Mouse (Mus musculus): ENCODE measurements at regions not wholly inside any gene's neighbourhood (a gene's known extent, or its start where the extent isn't known, plus 50 kb on each side); places are given as distances from the start of the nearest gene placed in this dataset.
A peak's percentile ranks its signal among the peaks of the same experiment; 100 is the strongest.

DNA sequence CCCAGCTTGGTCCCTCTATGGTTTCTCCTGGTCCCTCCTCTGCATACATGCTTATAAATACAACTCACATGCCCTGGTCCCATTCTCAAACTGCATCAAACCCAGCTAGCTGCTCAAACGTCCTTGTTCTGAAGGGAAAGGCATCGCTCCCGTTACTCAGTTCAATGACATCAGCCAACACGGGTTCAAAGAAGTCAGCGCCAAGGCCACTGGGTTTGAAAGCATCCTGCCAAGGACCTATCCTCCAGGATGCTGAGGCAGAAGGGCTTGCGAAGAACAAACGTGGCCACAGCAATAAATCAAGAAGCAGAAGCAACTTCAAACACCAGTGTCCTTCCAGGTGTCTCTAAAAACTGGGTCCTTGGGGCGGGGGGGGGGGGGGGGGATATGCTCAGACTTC is 158.2 kb downstream of the Tomm20 start:
- peaks cover 13% of the 10 kb centered on the region for H3K4me1 ChIP-seq (replicated peaks)
- H3K27me3 ChIP-seq, result no peaks in the 10 kb centered on the region
- H3K9ac ChIP-seq, result no peak overlapping the region
- no peak overlapping the region for H3K4me3 ChIP-seq (replicated peaks)
- H3K27ac ChIP-seq, result no peak overlapping the region
- no peaks in the 10 kb centered on the region for H3K9me3 ChIP-seq (replicated peaks)
- H3K4me2 ChIP-seq, result no peak overlapping the region
- 66% methylated on average over 8 of the region's 8 CpGs for WGBS (ENCODE audit: insufficient replicate concordance)
- no peak for DNase-seq
- H3K36me3 ChIP-seq, result no peaks in the 10 kb centered on the region
- ATAC-seq (ENCODE audit: low read depth), result no peak

DNA sequence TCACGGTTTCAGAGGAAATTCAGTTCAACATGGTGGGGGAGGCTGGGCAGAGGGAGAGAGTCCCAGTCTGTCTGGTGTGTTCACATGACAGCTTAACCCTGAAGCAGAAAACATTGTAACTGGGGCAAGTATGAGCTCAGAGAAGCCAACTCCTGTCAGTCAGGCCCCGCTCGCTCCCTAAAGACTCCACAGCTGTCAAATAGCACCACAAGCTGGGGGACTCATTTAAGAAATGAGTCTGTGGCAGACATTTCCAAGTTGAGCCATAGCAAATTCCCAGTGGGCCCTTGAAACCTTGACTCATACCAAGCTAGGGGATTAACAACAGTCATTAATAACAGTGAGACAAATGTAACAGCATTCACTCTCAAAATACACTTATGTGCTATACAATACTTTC is 160.4 kb downstream of the Tomm20 start:
- WGBS (ENCODE audit: insufficient replicate concordance), result 83% methylated on average over 3 of the region's 3 CpGs
- DNase-seq (no peak), ATAC-seq (ENCODE audit: low read depth) (no peak)
- Histone ChIP-seq H3K36me3 (no peaks in the 10 kb centered on the region), H3K27me3 (no peaks in the 10 kb centered on the region), H3K4me2 (no peak overlapping the region), H3K9ac (no peak overlapping the region), H3K9me3 (replicated peaks) (no peaks in the 10 kb centered on the region), H3K4me3 (replicated peaks) (no peak overlapping the region), H3K27ac (no peak overlapping the region), H3K4me1 (replicated peaks) (peaks cover 13% of the 10 kb centered on the region)

DNA sequence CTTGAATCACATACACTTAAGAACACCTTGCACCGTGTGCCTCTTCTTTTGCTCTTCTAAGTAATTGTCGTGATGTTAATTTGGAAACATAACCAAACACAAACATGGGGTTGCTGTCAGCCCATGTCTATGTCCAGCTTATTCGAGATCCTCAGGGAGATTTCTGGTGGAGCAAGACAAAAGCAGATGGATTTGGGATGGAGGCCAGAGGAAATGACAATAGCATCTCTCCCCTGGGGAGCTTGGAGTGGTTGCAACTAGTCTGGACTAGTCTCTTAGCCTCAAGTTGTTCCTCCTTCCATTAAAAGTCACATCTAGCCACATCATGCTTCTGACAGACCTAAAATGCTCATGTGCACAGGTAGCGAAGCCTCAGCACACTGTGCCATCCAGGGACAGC is 161.0 kb downstream of the Tomm20 start:
- Histone ChIP-seq H3K27me3 (no peaks in the 10 kb centered on the region), H3K4me3 (replicated peaks) (no peak overlapping the region), H3K9me3 (replicated peaks) (no peaks in the 10 kb centered on the region), H3K36me3 (no peaks in the 10 kb centered on the region), H3K4me1 (replicated peaks) (peaks cover 16% of the 10 kb centered on the region), H3K9ac (no peak overlapping the region), H3K4me2 (no peak overlapping the region), H3K27ac (no peak overlapping the region)
- 75% methylated on average over 4 of the region's 4 CpGs for WGBS (ENCODE audit: insufficient replicate concordance)
- DNase-seq (no peak), ATAC-seq (ENCODE audit: low read depth) (no peak)

DNA sequence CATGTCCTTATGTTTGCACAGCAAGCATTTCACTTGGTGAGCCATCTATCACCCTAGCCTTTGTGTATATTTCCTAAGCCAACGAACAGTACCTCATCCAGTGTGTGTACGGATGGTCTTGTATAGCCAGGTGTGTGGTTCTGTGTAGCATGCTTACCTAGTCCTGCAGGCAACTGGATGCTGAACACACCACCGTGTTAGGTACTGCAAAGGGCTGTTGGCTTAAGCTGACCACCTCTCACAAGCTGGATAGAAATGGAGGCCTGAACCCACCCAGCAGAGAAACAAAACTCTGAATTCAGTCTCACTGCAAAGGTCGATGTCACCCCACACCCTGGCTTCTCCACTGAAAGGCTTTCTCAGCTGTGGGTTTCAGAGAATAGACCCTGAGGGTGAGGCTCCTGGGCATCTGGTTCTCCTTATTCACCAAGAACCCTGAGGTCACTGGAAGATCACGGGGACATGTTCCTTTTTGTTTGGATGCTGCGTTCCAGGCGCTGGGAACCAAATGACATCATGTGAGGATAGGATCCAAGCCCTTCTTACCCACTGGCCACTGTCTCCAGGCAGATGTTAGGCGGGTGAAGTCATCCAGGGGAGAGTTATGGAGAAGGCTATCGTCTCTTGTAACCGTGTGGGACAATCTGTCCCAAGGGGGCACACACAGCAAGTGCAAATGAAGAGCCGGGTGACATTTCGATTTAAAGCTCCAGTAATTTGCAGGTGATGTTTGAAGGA is 161.8 kb downstream of the Tomm20 start:
- no peaks in the 10 kb centered on the region for H3K27me3 ChIP-seq
- H3K4me3 ChIP-seq (replicated peaks), result no peak overlapping the region
- peaks cover 18% of the 10 kb centered on the region for H3K4me1 ChIP-seq (replicated peaks)
- no peaks in the 10 kb centered on the region for H3K9me3 ChIP-seq (replicated peaks)
- no peak overlapping the region for H3K27ac ChIP-seq
- no peak overlapping the region for H3K9ac ChIP-seq
- H3K36me3 ChIP-seq, result no peaks in the 10 kb centered on the region
- ATAC-seq (ENCODE audit: low read depth) (no peak), DNase-seq (no peak)
- 73% methylated on average over 12 of the region's 12 CpGs for WGBS (ENCODE audit: insufficient replicate concordance)
- H3K4me2 ChIP-seq, result no peak overlapping the region

DNA sequence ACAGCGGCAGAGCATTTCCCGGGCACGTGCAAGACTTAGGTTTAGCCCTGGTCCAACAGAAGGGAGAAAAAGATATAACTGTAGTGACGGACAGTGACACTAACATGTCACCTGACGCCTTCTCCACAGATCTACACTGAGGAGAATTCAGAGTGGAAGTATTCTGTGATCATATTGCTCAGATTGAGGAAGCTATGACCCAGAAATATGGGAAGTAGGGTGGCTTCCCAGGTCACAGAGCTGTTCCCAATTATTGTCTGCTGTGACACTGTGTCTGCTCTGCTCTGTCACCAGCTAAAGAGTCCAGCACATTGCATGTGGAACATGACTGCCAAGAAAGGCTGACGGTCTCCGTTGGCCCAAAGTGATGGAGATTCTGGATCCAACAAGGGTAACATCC is 167.0 kb downstream of the Tomm20 start:
- Histone ChIP-seq H3K4me2 (no peak overlapping the region), H3K36me3 (no peaks in the 10 kb centered on the region), H3K9ac (no peak overlapping the region), H3K4me1 (replicated peaks) (peaks cover 51% of the 10 kb centered on the region), H3K9me3 (replicated peaks) (no peaks in the 10 kb centered on the region), H3K27ac (no peak overlapping the region), H3K4me3 (replicated peaks) (no peak overlapping the region), H3K27me3 (no peaks in the 10 kb centered on the region)
- 50% methylated on average over 7 of the region's 7 CpGs for WGBS (ENCODE audit: insufficient replicate concordance)
- DNase-seq (no peak), ATAC-seq (ENCODE audit: low read depth) (no peak)

DNA sequence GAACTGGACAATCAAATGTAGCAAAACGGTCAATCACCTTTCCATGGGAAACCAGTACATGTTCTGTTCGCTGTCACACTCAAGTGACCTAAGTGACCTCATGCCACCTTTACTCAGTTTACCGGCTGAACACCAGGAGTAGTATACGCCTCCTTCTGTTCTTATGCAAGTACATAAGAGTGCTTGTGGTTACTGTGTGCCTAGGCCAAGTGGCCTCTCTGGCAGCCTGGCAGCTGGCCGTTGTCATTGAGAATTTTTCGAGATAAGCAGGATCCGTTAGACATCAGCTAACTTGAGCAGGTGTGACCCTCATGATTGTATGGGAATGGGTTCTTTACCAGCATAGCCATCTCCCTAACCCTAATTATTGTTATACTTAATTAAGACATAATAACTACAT is 167.5 kb downstream of the Tomm20 start:
- Histone ChIP-seq H3K9ac (no peak overlapping the region), H3K4me1 (replicated peaks) (peaks cover 51% of the 10 kb centered on the region), H3K27ac (no peak overlapping the region), H3K27me3 (no peaks in the 10 kb centered on the region), H3K36me3 (no peaks in the 10 kb centered on the region), H3K4me2 (no peak overlapping the region), H3K4me3 (replicated peaks) (no peak overlapping the region), H3K9me3 (replicated peaks) (no peaks in the 10 kb centered on the region)
- DNase-seq (no peak), ATAC-seq (ENCODE audit: low read depth) (no peak)
- 48% methylated on average over 7 of the region's 7 CpGs for WGBS (ENCODE audit: insufficient replicate concordance)

DNA sequence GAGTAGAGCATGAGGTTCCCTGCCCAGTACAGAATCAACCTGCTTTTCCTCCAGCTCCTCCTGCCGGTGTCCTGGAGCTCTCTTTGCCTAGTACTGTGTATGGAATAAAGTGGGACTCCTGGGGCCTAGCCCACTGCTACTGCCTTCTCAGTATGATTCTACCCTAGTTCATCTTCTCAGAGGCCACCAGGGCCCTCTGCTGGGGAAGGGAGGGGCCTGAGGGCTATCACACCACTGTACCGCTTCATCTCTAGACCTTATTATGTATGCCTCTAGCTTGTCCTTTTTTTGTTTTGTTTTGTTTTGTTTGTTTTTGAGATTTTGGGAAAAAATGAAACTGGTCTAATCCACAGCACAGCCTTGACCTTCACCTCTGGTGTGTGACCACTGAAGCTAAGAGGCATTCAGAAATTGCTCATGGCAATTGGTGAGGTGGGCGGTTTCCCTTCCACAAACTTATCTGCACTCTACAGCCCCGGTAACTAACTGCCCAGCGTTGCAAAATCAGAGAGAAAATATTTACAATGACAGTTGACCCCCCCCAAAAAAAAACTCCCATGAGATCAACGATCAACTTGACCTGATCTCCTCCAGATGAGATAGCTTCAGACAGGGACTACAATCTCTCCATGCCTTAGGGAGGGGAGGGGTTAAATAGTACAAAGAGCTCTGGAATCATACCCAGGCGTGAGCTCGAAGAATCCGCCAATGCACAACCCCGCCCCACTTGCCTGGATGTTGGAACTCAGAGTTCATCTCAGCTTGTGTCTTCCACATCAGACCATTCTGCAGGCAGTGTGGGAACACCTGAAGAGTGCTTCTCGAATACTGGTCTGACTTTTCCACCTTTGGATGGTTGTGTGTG is 168.8 kb downstream of the Tomm20 start:
- WGBS (ENCODE audit: insufficient replicate concordance), result 21% methylated on average over 11 of the region's 11 CpGs
- ATAC-seq (ENCODE audit: low read depth), result peak; percentile 85
- H3K4me3 ChIP-seq (replicated peaks), result no peak overlapping the region

DNA sequence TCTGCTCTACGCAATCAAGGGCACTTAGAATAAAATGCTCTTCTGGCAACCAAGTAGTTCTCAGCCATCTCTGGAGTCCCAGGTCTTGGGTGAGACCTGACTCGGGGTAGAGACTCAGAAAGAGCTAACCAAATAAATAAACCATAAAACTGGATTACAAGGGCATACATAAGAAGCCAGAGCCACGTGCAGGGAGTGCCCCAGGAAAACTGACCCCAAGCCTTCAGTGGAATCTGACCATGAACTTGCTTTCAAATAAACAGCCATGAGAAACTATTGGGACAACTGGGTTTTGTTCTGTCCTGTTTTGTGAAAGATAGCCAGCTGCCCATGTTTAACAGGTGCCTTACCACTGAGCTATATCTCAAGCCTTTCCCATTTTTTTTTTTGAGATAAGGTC is 170.3 kb downstream of the Tomm20 start:
- no peaks in the 10 kb centered on the region for H3K27me3 ChIP-seq
- H3K4me2 ChIP-seq, result no peak overlapping the region
- H3K36me3 ChIP-seq, result no peaks in the 10 kb centered on the region
- WGBS (ENCODE audit: insufficient replicate concordance), result 63% methylated on average over 3 of the region's 3 CpGs
- no peak overlapping the region for H3K9ac ChIP-seq
- H3K27ac ChIP-seq, result no peak overlapping the region
- H3K4me1 ChIP-seq (replicated peaks), result peaks cover 69% of the 10 kb centered on the region
- H3K4me3 ChIP-seq (replicated peaks), result no peak overlapping the region
- ATAC-seq (ENCODE audit: low read depth) (no peak), DNase-seq (no peak)
- H3K9me3 ChIP-seq (replicated peaks), result no peaks in the 10 kb centered on the region

More for the DNA sequence above, 168.8 kb downstream of the Tomm20 start:
- Histone ChIP-seq H3K27ac (peak overlapping the region; percentile 63), H3K9me3 (replicated peaks) (no peaks in the 10 kb centered on the region), H3K36me3 (no peaks in the 10 kb centered on the region), H3K4me2 (peak overlapping the region; percentile 31), H3K9ac (peak overlapping the region; percentile 23; the same call in 1 of the 2 replicates), H3K4me1 (replicated peaks) (peaks cover 57% of the 10 kb centered on the region), H3K27me3 (no peaks in the 10 kb centered on the region)
- DNase-seq, result peak; percentile 37

DNA sequence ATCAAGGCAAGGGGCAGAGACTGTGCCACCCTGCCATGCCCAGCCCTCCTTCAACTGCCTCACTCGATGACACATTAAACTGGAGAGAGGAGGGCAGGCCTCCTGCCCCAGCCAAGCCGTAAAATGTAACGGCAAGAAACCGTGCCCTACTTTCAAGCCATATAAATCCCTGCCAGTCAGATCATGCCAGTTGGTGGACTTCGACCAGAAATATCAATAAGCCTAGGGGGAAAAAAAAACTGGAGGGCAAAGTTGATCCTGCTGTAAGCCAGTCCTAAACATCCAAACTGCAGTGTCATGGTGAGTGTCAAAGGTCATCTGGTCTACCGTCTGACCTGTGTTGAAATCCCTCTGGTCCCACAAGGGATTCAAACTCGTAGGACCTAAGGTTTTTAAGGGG is 170.8 kb downstream of the Tomm20 start:
- ATAC-seq (ENCODE audit: low read depth) (no peak), DNase-seq (no peak)
- H3K27ac ChIP-seq, result peak overlapping the region; percentile 62; the same call in 1 of the 2 replicates
- no peak overlapping the region for H3K4me3 ChIP-seq (replicated peaks)
- H3K9ac ChIP-seq, result no peak overlapping the region
- H3K4me2 ChIP-seq, result no peak overlapping the region
- H3K27me3 ChIP-seq, result no peaks in the 10 kb centered on the region
- 56% methylated on average over 7 of the region's 7 CpGs for WGBS (ENCODE audit: insufficient replicate concordance)
- H3K9me3 ChIP-seq (replicated peaks), result no peaks in the 10 kb centered on the region
- H3K4me1 ChIP-seq (replicated peaks), result peaks cover 70% of the 10 kb centered on the region
- H3K36me3 ChIP-seq, result no peaks in the 10 kb centered on the region

DNA sequence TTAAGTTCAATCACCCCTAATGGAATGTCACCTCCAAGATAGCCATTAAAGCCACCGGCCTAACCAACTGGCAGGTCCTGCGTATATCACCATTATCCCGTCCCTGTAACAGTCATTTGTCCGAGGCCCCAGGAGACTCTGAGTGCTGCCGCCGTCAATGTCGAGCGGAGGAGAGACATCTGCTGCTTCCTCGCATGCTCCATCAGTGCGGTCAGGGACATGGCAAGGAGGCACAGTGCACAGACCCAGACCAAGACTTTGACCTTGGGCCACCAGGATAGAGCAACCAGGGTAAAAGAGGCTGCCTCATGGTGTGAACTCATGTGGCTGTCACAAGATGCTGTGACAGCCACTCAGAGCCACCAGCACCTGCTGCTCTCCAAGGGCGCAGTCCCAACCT is 172.9 kb downstream of the Tomm20 start:
- ATAC-seq (ENCODE audit: low read depth) (no peak), DNase-seq (no peak)
- H3K27me3 ChIP-seq, result no peaks in the 10 kb centered on the region
- H3K36me3 ChIP-seq, result no peaks in the 10 kb centered on the region
- peaks cover 51% of the 10 kb centered on the region for H3K4me1 ChIP-seq (replicated peaks)
- H3K4me3 ChIP-seq (replicated peaks), result no peak overlapping the region
- H3K9me3 ChIP-seq (replicated peaks), result no peaks in the 10 kb centered on the region
- H3K9ac ChIP-seq, result no peak overlapping the region
- no peak overlapping the region for H3K27ac ChIP-seq
- no peak overlapping the region for H3K4me2 ChIP-seq
- 85% methylated on average over 11 of the region's 11 CpGs for WGBS (ENCODE audit: insufficient replicate concordance)

DNA sequence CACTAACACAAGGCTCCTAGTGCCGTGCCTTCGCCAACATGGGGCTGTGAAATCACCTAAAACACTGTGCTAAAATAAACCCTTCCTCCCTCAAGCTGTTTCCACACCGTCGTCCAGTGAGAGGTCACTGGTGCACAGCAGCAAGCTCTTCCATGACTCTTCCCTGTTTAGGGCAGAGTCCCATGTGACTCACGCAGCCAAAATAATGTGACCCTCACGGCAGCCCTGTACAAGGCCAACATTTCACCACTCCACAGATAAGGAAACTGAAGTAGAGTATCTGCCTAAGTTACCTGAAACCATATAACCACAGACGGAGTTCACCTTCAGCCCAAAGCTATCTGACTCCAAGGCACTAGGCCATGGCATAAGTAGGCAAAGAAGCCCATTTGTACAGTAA is 173.4 kb downstream of the Tomm20 start:
- no peak for ATAC-seq (ENCODE audit: low read depth)

More for the DNA sequence above, 173.4 kb downstream of the Tomm20 start:
- Histone ChIP-seq H3K36me3 (no peaks in the 10 kb centered on the region), H3K4me3 (replicated peaks) (no peak overlapping the region), H3K27me3 (no peaks in the 10 kb centered on the region), H3K4me2 (no peak overlapping the region), H3K9ac (no peak overlapping the region), H3K4me1 (replicated peaks) (peaks cover 46% of the 10 kb centered on the region), H3K9me3 (replicated peaks) (no peaks in the 10 kb centered on the region), H3K27ac (no peak overlapping the region)
- no peak for DNase-seq
- WGBS (ENCODE audit: insufficient replicate concordance), result 56% methylated on average over 7 of the region's 7 CpGs

All from liver, embryonic 13.5 days (tissue).